Mouse (Mus musculus): ENCODE data around the gene Uchl1.
A peak's percentile ranks its signal among the peaks of the same experiment; 100 is the strongest.

- peak; percentile 12; the same call in 1 of the 2 replicates for TF ChIP-seq CTCF (IDR thresholded peaks at IDR 0.05)
- peak; percentile 98 for TF ChIP-seq EP300 (IDR thresholded peaks at IDR 0.05)
These were observed 21.7 kb upstream of the Uchl1 start for GRCm38 (mm10) chr5:66654220-66654619.

Measured in lung, postnatal 0 days (tissue).